Mouse (Mus musculus) heart, postnatal 10 days (tissue): ENCODE data around the gene Rpl10a. TPM values are rescaled to one million over a fixed set of nuclear protein-coding genes. Genes with fewer than 3 reads are reported as not detected.
"Not testable (repeated sequence)": the region's sequence is repeated elsewhere in the genome, so short reads cannot be mapped to it uniquely, and the experiment has no call there.

ENCODE experiments used
- DNase-seq, 2 experiments: peaks; one replicate each; pipeline ENCODE4 v3.0.0; 2021
- intact Hi-C: fragments of 180-260 bp; cut with DNase I; formaldehyde crosslinking; loops from one replicate; pipeline ENCODE4 v1.15.1; 2025
- total RNA-seq, 2 experiments: library from RNA; stranded (reverse); gene quantifications; 2 replicates each; pipeline ENCODE4 v1.2.3; 2021

Gene Rpl10a
- total RNA-seq, 2 experiments from 2014 or later, result 584 to 595 TPM

DNA sequence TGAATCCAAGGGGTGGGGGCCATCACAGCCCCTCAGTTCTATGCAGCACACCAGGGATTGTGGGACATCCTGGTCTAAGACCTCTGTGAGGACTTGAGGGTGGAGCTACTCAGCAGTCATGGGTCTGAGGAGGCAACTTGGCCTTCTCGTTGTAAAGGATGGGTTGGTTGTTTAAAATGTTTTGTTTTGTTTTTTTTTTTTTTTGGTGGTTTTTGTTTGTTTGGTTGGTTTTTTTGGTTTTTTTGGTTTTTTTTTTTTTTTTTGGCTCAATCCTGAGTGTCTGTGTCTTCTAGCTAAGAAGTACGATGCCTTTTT is 1.9 kb downstream of the Rpl10a start:
- intact Hi-C loops, result no loop called here
- no peak for DNase-seq

DNA sequence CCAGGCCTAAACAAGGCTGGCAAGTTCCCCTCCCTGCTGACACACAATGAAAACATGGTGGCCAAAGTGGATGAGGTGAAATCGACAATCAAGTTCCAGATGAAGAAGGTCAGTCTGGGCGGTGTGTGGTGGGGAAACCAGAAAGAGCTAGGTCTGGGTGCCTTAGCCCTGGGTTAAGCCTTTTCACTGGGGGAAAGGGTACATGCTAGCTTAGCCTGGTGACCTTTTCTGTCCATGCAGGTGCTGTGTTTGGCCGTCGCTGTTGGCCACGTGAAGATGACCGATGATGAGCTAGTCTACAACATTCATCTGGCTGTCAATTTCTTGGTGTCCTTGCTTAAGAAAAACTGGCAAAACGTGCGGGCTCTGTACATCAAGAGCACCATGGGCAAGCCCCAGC is 2.3 kb downstream of the Rpl10a start:
- intact Hi-C loops, DNase-seq: not testable (repeated sequence)

DNA sequence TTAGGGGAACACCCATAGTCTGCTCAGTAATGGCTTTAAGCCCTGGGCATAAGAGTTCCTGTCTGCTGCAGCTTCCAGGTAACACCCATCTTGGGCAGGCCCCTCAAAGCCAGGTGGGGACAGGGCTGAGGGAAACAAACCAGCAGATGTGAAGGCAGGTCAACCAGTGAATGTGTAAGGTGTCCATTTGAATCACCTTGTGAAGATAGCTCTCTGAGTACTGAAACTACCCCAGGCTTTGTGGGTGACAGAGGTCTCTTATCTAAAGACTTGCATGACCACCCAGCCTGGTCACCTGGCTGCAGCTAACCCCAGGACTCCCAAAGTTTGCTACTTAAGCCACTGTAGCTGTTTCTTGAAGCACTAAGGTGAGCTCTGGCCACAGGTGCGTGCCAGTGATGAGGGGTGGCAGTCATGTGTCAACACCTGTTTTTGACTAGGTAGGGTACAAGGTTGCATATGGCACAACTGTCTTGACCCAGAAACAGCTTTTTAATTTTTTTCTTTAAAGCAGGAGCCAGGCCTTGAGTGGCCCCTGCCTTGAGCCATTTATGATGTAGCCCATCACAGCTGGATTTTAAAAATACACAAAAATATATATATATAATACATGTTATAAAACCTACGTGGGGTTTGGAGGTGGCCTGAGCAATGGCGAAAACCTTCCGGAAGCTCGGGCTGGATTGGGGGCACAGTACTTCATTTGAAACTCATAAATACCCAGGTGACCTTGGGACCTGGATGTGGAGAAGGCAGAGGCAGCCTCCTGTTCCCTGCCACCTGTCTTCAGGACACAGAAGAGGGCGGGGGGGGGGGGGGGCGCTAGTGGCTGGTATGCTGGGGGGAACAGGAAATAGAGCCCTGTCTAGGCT is 3.2 kb downstream of the Rpl10a start:
- intact Hi-C loops, result no loop called here
- no peak for DNase-seq

DNA sequence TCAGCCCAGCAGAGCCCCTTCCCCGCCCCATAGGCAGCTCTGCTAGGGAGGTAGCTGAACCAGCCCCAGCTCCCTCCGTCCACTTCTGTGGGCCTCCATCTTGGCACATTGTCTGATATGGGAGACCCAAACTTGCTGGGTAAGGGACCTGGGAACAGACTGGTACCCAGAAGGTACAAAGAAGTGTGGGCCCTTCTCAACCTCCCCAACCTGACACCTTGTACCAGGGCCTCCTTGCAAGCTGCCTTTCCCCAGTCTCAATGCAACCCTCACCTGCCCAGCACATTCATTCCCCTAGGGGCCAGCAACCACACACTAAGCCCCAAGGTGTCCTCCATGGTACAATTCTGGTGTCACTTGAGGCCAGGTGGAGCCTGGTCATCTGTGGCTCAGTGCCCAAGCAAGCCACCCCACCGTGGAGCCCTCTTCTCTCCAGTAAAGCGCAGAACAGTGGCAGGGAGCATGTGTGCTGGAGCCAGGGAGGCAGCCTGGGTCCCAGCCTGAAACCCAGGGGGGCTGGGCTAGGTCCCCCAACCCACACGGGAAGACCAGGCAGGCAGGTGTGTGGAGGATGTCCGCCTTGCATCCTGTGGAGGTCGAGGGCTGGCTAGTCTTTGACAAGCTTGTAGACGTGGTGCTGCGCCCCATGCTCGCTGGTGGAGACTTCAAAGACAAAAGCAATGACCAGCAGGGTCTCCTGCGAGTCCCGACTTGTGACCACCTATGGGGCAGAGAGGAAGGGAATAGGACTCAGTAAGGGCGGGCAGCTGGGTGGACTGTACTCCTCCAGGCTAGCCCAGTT is 4.0 kb downstream of the Rpl10a start:
- intact Hi-C loops, result no loop called here
- DNase-seq, result peak in 1 of 2 experiments; percentile 28

DNA sequence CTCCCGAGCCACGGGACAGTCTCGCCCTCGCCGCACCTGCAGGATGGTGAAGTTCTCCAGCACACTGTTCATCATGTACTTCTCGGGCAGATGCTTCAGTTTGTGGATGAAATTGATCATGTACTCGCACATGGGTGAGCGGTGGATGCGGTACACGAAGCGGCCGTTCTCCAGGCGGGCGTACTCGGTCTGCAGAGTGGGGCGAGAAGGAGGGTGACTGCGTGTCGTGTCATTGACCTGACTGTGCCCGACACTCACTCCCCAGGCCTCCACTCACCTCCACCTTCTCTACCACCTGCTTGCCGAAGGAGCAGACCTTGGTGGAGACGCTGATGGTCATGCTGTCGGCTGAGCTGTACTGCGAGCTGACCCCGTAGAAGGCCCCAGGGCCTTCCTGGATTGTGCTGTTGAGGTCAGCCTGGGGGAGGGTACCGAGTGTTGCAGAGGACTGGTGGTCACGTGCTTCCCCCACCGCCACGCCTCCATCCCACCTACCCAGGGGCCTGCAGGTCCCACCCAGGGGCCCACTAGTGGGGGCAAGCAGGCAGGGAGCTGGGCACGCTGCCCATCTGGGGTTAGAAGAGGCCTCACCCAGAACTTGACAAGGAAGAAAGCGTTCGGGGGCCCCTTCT is 4.8 kb downstream of the Rpl10a start:
- no peak for DNase-seq

DNA sequence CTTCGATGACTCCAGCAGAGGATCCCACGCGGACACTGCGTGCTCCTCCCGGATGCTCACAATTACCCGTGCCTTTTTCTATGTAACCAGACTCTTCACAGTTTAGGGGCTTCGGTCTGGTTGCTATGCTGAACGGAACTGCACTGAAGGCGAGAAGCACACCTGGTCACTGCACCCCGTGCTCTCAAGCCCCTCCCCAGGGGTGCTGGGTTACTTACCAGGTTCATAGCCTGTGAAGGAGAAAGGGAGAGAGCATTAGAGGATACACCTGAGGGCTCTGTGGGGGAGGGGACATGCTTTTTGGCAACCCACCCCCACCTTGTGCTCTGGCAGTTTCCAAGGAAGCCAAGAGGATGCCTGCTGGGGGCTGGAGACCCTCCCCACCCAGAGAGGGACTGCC is 7.0 kb downstream of the Rpl10a start:
- no peak for DNase-seq
- intact Hi-C loops, result no loop called here

More for the DNA sequence above, 4.8 kb downstream of the Rpl10a start:
- intact Hi-C loops, result no loop called here

DNA sequence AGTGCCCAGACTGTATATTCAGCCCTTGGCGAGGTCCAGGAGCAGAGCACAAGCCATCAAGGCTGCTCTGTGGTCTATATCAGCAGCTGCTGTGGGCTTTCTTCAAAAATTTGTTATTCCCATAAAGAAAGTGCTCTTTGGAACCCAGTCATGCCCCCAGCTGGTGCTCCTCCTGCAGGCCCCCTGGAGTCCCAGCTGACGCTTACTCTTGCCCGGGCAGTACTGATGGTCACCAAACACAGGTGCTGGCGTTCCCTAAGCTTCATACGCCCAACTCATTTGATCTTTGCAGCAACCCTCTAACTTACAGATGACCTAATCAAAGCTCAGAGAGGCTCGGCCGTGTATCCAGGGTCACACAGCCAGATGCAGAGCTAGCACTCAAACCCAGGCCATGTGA is 9.3 kb downstream of the Rpl10a start:
- DNase-seq, result no peak
- intact Hi-C loops, result no loop called here

DNA sequence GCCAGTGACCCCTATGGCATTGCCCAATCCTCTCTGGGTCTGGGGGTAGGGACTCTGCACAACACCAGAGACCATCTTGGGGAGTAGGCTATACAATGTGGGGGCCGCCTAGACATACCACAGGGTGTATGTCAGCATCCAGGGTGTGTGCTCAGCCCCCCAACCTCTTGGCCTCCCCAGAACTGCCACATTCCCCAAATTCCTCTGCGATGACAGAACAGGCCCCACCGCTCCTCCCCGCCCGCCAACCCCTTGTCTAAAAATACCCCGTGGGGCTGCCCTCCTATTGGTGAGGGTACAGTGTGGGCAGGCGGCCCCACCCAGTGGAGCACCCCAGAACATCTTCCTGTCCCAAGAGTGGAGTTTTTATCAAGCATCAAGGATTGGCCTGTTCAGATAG is 12.3 kb downstream of the Rpl10a start:
- peak; percentile 23 to 37 for DNase-seq

DNA sequence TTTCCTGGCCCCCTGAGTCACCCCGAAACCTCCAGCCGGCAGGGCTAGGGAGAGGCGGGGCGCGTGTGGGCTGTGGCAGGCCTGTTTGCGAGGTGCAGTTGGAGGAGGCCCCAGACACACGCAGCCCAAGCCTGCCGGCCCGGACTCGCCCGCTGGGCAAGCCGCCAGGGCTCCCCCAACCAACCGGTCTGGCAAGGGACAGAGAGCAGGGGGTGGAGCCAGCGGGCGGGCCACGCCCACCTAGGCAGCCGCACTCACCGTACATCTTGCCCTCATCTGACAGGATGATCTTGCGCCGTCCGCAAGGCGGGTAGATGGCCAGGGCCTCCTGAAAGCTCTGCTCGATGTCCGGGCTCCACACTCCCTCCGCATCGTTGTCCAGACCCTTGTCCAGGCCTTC is 12.8 kb downstream of the Rpl10a start:
- DNase-seq, result peak; percentile 88 to 89
- intact Hi-C loops, result no loop called here

More for the DNA sequence above, 12.3 kb downstream of the Rpl10a start:
- intact Hi-C loops, result no loop called here

DNA sequence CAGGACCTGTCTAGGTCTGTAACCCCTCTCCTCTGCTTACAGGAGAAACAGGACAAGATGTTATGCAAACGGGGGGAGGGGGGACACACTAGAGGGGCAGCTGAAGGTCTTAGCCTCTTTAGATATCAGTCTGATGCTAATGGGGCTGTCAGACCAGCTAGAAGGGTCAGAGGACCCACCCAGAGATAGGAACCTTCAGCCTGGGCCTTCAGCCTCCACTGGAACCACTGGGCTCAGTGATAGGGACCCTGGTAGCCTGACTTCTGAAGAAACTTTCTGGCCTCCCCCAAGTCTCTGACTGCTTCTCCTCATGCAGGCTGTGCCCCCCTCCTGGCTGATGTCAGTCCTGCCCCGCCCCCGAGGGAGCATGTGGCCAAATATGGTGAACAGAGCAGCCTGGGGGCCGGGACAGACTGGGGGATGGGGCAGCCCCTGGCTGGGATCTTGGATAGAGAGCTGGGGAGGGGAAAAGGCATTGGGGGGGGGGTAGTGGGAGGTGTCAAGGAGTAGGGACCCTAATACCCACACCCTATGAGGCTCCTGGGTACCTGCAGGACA is 15.9 kb downstream of the Rpl10a start:
- intact Hi-C loops, result no loop called here
- DNase-seq, result peak; percentile 59 to 60

DNA sequence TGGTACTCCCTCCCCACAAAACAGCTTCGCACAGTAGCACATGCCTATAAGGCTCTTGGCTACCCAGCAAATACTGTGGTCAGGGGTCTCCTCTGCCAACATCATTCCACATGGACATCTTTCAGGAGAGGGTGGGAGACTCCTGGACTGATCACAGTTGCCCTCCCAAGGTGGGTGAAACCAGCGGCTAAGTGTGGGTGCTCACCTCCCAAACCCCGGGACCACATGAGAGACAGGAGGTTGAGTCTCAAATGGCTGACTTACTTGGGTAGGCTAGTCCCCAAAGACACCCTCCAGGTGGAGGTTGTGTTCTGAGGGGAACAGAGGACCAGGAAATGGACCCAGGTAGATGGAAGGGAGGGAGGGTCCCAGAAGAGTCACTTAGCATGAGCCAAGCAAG is 16.4 kb downstream of the Rpl10a start:
- intact Hi-C loops, result no loop called here

DNA sequence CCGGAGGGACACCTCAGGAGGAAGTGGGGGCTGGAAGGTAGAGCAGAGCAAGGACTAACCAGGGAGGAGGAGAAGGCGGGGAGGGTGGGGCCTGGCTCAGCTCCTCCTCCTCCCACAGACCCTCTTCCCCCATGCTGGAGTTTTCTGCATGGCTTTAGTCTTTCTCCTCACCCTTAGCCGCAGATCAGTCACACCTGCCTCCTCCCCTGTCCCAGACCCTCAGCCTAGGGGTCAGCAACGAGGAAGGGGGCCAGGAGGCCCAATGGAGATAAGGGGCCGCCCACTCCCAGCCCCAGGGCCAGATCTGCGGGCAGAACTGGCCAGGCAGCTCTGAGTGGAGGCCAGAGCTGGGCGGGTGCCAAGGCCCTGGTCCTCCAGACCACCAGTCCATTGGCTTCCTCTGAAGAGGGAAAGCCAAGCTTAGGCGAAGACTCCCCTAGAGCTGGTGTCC is 17.0 kb downstream of the Rpl10a start:
- intact Hi-C loops, result no loop called here

More for the DNA sequence above, 16.4 kb downstream of the Rpl10a start:
- no peak for DNase-seq

DNA sequence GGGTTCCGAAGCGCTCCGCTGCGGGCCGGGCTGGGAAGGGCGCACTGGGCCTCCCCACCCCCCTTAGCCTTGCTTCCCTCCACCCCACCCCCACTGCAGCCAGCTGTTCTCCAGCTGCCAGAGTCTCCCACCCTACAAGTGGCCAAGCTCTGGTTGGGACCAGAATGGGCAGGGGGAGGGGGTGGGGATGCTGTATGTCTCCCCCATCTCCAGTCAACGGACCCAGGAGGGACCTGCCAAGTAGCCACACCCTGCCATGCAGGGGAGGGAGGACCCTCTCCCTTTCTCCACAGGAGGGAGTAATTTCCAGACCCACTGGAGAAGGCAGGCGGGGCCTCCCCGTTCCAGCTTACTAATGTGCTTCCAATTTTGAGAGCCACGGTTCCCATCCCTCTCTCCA is 17.6 kb downstream of the Rpl10a start:
- DNase-seq, result peak; percentile 64 to 74
- intact Hi-C loops, result no loop called here

More for the DNA sequence above, 17.0 kb downstream of the Rpl10a start:
- DNase-seq, result peak; percentile 33 to 58

DNA sequence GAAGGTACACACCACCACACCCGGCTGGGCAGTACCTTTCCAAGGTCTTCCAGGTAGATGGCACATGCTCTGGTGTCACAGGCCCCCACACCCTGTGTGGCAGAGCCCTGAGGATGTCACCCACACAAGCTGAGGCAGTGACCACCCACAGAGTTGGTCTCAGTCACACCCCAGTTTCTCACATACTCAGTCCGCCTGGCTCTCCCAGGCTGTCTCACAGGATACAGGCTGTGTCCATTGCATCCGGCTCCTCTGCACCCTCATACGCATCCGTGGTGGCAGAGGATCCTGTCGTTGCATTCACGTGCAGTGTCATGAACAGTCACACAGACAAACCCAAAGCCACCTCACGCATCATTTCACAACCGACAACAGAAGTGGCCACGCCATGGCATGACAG is 19.1 kb downstream of the Rpl10a start:
- no peak for DNase-seq
- intact Hi-C loops, result no loop called here

DNA sequence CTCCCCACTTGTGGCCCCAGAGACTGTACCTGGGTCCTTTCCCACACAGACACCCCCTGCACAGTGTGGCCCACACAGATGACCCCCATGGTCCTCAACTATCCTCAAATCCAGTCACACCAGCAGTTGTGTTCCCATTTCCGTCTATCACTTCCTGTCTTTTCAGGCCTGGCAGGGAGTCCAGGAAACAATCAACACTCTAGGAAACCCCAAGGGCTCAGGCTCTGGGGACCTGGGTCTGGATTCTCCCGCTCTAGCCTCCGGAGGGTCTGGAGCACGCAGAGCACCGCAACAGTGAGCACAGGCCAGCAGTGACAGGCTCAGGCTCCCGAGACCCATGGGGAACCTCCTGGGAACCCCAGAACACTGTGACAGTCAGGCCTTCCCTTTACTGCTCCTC is 19.9 kb downstream of the Rpl10a start:
- peak in 1 of 2 experiments; percentile 60 for DNase-seq

DNA sequence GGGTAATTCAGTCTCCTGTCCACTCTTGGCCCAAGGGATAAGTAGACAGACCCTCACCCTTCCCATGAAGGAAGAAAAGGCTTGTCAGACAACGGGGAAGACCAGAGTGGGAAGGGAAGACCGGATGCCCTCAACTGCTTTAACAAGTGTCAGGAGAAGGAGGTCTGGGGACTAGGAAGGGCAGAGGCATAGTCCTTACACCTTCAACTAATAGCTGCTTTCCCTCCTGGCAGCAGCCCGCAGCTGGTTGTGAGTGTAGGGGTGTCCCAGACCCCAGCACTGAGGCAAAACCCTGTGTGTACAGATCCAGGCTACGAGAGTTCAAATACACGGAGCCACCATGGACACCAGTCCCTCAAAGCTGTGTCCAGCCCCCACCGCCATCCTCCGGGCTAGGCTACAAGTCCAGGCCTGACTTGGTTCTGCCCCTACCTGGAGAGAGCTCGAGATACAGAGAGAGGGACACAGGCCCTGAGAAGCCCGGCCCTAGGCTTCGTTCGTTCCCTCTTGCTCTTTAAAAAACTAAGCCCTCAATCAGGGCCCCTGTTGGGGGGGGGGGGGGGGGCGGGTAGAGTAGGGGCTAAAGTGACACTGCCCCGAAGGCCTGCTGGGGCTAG is 21.1 kb downstream of the Rpl10a start:
- DNase-seq, result peak; percentile 31 to 32
- intact Hi-C loops, result no loop called here

More for the DNA sequence above, 19.9 kb downstream of the Rpl10a start:
- intact Hi-C loops, result no loop called here

DNA sequence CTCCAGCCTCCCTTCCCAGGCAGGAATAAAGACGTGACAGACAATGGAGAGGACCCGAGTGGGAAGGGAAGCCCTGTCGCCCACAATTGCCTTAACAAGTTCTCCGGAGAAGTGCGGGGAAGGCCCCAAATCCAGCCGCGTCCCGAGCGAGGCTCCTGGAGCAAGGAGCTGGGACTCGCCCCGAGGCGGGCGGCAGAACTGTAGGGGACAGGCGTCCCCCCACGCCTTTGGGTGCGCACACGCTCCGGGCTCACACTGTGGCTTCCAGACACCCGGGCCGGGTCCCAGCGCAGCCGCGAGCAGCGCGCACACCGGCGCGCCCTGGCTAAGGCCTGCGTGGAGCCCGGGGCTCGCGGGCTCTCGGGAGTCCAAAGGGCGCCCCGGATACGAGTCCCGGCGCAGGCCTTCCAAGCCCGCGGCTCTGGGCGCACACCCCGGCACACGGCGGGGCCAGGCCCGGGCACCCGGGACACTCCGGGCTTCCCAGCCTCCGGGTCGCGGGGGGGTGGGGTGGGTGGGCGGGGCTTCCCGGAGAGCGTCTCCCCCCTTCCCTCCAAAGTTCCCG is 21.7 kb downstream of the Rpl10a start:
- intact Hi-C loops, result no loop called here
- peak in 1 of 2 experiments; percentile 72 for DNase-seq

DNA sequence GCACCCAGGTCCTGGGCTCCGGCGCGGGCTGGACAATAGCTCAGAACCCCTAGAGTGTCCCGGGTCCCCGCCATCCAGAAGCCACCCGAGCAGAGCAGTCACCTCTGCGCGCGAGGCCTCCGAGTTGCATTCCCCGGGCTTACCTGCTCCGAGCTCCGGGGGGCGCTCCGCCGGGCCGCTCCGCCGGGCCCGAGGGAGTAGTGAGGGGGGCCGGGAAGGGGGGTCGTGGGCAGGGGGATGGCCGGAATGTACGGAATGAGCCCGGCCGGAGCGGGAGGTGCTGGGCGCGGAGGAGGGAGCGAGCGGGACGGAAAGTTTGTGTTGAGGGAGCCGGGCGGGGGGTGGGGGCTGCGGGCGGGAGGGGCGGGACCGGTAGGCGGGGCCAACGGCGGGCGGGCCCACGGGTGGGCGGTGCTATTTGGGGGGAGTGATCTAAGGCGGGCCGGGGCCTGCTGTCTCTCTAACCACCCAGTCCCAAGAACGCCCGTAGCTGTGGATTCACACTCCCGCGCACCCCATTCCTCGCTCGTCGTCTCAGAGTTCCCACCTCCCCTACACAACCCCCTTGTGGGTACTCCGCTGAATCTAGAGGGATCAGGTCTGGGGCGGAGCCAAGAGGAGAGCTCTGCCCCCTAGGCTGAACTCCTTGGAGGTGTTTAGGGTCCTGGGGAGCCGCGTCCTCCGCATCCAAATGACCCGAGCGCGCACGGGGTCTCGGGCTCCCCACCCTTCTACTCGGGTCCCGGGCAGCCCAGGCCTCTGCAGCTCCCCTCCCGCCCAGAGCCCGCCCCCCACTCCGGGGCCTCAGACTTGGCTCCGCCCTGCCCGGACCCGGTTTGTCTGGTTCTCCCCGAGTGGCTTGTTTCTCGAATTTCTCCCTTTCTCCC is 22.4 kb downstream of the Rpl10a start, which contains the start of gene Tead3:
Tead3 (minus strand) TSS at position 352 of the 887 bp plus-strand sequence.
- intact Hi-C loops, result no loop called here
- DNase-seq, result peak; percentile 84 to 85

DNA sequence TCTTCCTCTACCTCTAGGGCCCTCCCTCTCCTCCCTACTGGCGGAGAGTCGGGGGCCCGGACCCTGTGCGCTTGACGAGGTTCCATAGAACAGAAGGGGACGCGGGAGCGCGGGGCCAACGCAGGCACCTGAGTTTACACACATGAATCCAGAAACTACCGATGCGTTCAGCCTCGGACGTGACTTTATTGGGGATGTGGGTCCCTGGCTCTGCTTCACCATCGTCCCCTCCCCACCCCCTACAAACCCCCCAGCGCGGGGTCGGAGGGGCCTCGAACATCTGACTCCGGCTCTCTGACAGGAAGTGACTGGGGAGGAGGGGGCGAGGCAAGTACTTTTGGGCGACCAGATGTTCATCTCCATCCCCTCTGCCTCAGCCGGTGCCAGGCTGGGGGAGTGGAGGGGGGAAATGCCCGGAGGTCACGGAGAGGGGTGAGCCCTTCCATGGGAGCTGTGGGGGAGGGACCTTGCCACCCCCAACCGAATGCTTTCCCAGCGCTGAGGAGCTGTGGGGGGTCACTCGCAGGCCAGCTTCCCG is 23.2 kb downstream of the Rpl10a start:
- intact Hi-C loops, result no loop called here
- DNase-seq, result peak in 1 of 2 experiments; percentile 19
